Mouse (Mus musculus) layer of hippocampus, adult 9-11 months (tissue): ENCODE measurements around the gene Itpkb.
"Not testable (repeated sequence)": the region's sequence is repeated elsewhere in the genome, so short reads cannot be mapped to it uniquely, and the experiment has no call there.

ENCODE experiments used
- DNase-seq: peaks from one replicate; pipeline ENCODE4 v3.0.0; 2022

Itpkb gene

GRCm38 (mm10) chr1:180370858-180371652 is 40.8 kb downstream of the Itpkb start:
- no peak for DNase-seq

- not testable (repeated sequence) for DNase-seq
These were observed 42.0 kb downstream of the Itpkb start for GRCm38 (mm10) chr1:180372258-180372657.

- no peak for DNase-seq
These were observed 46.3 kb downstream of the Itpkb start for GRCm38 (mm10) chr1:180376598-180376997.

GRCm38 (mm10) chr1:180379559-180379958 is 49.3 kb downstream of the Itpkb start:
- no peak for DNase-seq

- no peak for DNase-seq
These were observed 52.1 kb downstream of the Itpkb start for GRCm38 (mm10) chr1:180382358-180382757.

- DNase-seq, result no peak
These were observed 53.6 kb downstream of the Itpkb start for GRCm38 (mm10) chr1:180383884-180384283.

GRCm38 (mm10) chr1:180384486-180384885 is 54.2 kb downstream of the Itpkb start:
- DNase-seq, result peak; percentile 81

- no peak for DNase-seq
These were observed 55.0 kb downstream of the Itpkb start for GRCm38 (mm10) chr1:180385308-180385707.

GRCm38 (mm10) chr1:180386951-180387749 is 56.9 kb downstream of the Itpkb start:
- DNase-seq, result peak; percentile 99

- no peak for DNase-seq
These were observed 57.6 kb downstream of the Itpkb start for GRCm38 (mm10) chr1:180387750-180388480.

- no peak for DNase-seq
These were observed 58.2 kb downstream of the Itpkb start for GRCm38 (mm10) chr1:180388481-180388880.

GRCm38 (mm10) chr1:180389213-180389760 is 59.0 kb downstream of the Itpkb start:
- DNase-seq, result not testable (repeated sequence)

- DNase-seq, result no peak
These were observed 60.0 kb downstream of the Itpkb start for GRCm38 (mm10) chr1:180390321-180390731.

- DNase-seq, result no peak
These were observed 60.7 kb downstream of the Itpkb start for GRCm38 (mm10) chr1:180390746-180391574.

- DNase-seq, result no peak
These were observed 61.3 kb downstream of the Itpkb start for GRCm38 (mm10) chr1:180391575-180391945.

GRCm38 (mm10) chr1:180392137-180392798 is 62.0 kb downstream of the Itpkb start:
- no peak for DNase-seq

GRCm38 (mm10) chr1:180393017-180393797 is 62.9 kb downstream of the Itpkb start:
- no peak for DNase-seq

GRCm38 (mm10) chr1:180393873-180394272 is 63.6 kb downstream of the Itpkb start:
- DNase-seq, result no peak

GRCm38 (mm10) chr1:180397734-180398133 is 67.4 kb downstream of the Itpkb start:
- no peak for DNase-seq

GRCm38 (mm10) chr1:180398446-180398845 is 68.2 kb downstream of the Itpkb start:
- no peak for DNase-seq
